Mouse (Mus musculus) G1E (cell line): ENCODE measurements around the gene Mrps12. TPM values are rescaled to one million over a fixed set of nuclear protein-coding genes. Genes with fewer than 3 reads are reported as not detected.
A peak's percentile ranks its signal among the peaks of the same experiment; 100 is the strongest.

Source experiments
- ATAC-seq: 2 replicates; pipeline ENCODE4 v1.8.0; 2016; ENCODE audit warnings: mild to moderate bottlenecking; ENCODE audit not compliant: insufficient number of reproducible peaks, poor library complexity, low FRiP score, severe bottlenecking; ENCODE audit errors: extremely low read depth
- DNase-seq: peaks from one replicate; pipeline ENCODE4 v3.0.0; 2012; ENCODE audit warnings: low spot score
- H3K27me3 ChIP-seq: 2 replicates; pipeline ENCODE4 v1.6.1; 2012; ENCODE audit warnings: mild to moderate bottlenecking, low read length, inconsistent platforms; ENCODE audit not compliant: insufficient read depth
- H3K36me3 ChIP-seq: replicated peaks from 2 replicates; pipeline ENCODE3; 2012; ENCODE audit warnings: mild to moderate bottlenecking, inconsistent platforms
- H3K4me1 ChIP-seq: 2 replicates; pipeline ENCODE4 v1.6.1; 2012; ENCODE audit warnings: low read depth, low read length, inconsistent platforms, mixed read lengths; ENCODE audit not compliant: insufficient read depth
- H3K4me3 ChIP-seq: 2 replicates; pipeline ENCODE4 v1.5.1; 2012; ENCODE audit warnings: low read depth, mild to moderate bottlenecking, inconsistent platforms, low read length, moderate library complexity, mixed read lengths
- H3K9me3 ChIP-seq: replicated peaks from 2 replicates; pipeline ENCODE4 v1.6.1; 2012; ENCODE audit warnings: inconsistent platforms
- CTCF ChIP-seq: IDR thresholded peaks from 2 replicates; pipeline ENCODE4 v1.5.1; 2012; ENCODE audit warnings: low read depth, low read length, inconsistent platforms, mixed read lengths
- GATA1 ChIP-seq: IDR thresholded peaks from 2 replicates; pipeline ENCODE4 v1.6.1; 2012; ENCODE audit warnings: borderline replicate concordance, low read length, inconsistent platforms, mixed read lengths
- GATA2 ChIP-seq: IDR thresholded peaks from 2 replicates; pipeline ENCODE4 v1.6.1; 2012; ENCODE audit warnings: low read depth, low read length, inconsistent platforms, borderline replicate concordance
- POLR2AphosphoS5 ChIP-seq: IDR thresholded peaks from 2 replicates; pipeline ENCODE4 v1.6.1; 2012; ENCODE audit warnings: low read depth, low read length, inconsistent platforms; ENCODE audit not compliant: insufficient replicate concordance
- TAL1 ChIP-seq: conservative IDR thresholded peaks from 2 replicates; pipeline ENCODE4 v1.6.1; 2012; ENCODE audit warnings: low read depth, low read length, inconsistent platforms, mixed read lengths
- polyA plus RNA-seq: library from polyadenylated mRNA; stranded (reverse); fragments of >175 nt; gene quantifications from 2 replicates; pipeline ENCODE4 v1.2.3, GENCODE M21; 2012
- total RNA-seq, 2 experiments: library from RNA; stranded (forward) in 1 of 2; stranded (reverse) in 1 of 2; fragments of 200-1000 nt in 1 of 2; fragments of >200 nt in 1 of 2; fragmentation: Nextera tagmentation in 1 of 2; gene quantifications; 2 replicates each; pipeline ENCODE4 v1.2.3; 2014 to 2017

The Mrps12 gene
- total and polyA plus RNA-seq, 3 experiments, result 12.3 to 217 (median 24.8) TPM

GRCm38 (mm10) chr7:28773163-28773562, 31.5 kb upstream of the Mrps12 start:
- DNase-seq, result no peak
- H3K9me3 ChIP-seq, result no peaks in the 10 kb centered on the region
- TF ChIP-seq TAL1 (no peak), POLR2AphosphoS5 (no peak), GATA1 (no peak), GATA2 (no peak), CTCF (no peak)
- no peaks in the 10 kb centered on the region; the same call in 1 of the 2 replicates for H3K27me3 ChIP-seq
- no peak for ATAC-seq
- H3K4me1 ChIP-seq, result peaks cover 17% of the 10 kb centered on the region
- H3K36me3 ChIP-seq, result peaks cover 60% of the 10 kb centered on the region
- no peak overlapping the region for H3K4me3 ChIP-seq

GRCm38 (mm10) chr7:28771867-28772266, 30.2 kb upstream of the Mrps12 start:
- peaks cover 55% of the 10 kb centered on the region for H3K36me3 ChIP-seq
- no peak overlapping the region for H3K4me3 ChIP-seq
- H3K27me3 ChIP-seq, result no peaks in the 10 kb centered on the region; the same call in 1 of the 2 replicates
- ATAC-seq (no peak), DNase-seq (no peak)
- H3K4me1 ChIP-seq, result peaks cover 30% of the 10 kb centered on the region
- H3K9me3 ChIP-seq, result no peaks in the 10 kb centered on the region
- TF ChIP-seq POLR2AphosphoS5, result no peak
- no peak for TF ChIP-seq CTCF
- no peak for TF ChIP-seq TAL1
- TF ChIP-seq GATA1, result no peak
- TF ChIP-seq GATA2, result no peak

GRCm38 (mm10) chr7:28770309-28770708, 28.7 kb upstream of the Mrps12 start:
- DNase-seq (no peak), ATAC-seq (no peak)
- Histone ChIP-seq H3K4me1 (peaks cover 35% of the 10 kb centered on the region), H3K36me3 (peaks cover 42% of the 10 kb centered on the region), H3K9me3 (no peaks in the 10 kb centered on the region), H3K4me3 (no peak overlapping the region), H3K27me3 (no peaks in the 10 kb centered on the region)
- TF ChIP-seq GATA2, result no peak
- no peak for TF ChIP-seq CTCF
- TF ChIP-seq TAL1, result no peak
- TF ChIP-seq GATA1, result no peak

- H3K27me3 ChIP-seq, result no peaks in the 10 kb centered on the region
- TF ChIP-seq TAL1, result no peak
- no peak for TF ChIP-seq CTCF
- TF ChIP-seq POLR2AphosphoS5, result no peak
- TF ChIP-seq GATA1, result no peak
- TF ChIP-seq GATA2, result no peak
- H3K4me1 ChIP-seq, result peaks cover 43% of the 10 kb centered on the region
- peaks cover 41% of the 10 kb centered on the region for H3K36me3 ChIP-seq
- ATAC-seq (no peak), DNase-seq (no peak)
- no peak overlapping the region for H3K4me3 ChIP-seq
- H3K9me3 ChIP-seq, result no peaks in the 10 kb centered on the region
Measured at GRCm38 (mm10) chr7:28769414-28769958, 27.9 kb upstream of the Mrps12 start.

- no peaks in the 10 kb centered on the region for H3K9me3 ChIP-seq
- H3K4me3 ChIP-seq, result peak within 1 kb of the TSS; percentile 89
- no peaks in the 10 kb centered on the region for H3K27me3 ChIP-seq
- H3K36me3 ChIP-seq, result peaks cover 33% of the 10 kb centered on the region
- no peak for ATAC-seq
- H3K4me1 ChIP-seq, result peaks cover 44% of the 10 kb centered on the region
- no peak for DNase-seq
- TF ChIP-seq TAL1 (no peak), GATA2 (no peak), POLR2AphosphoS5 (no peak), CTCF (no peak), GATA1 (no peak)
Measured at GRCm38 (mm10) chr7:28767462-28767965, 25.9 kb upstream of the Mrps12 start, which contains the start of gene Nfkbib. TSS of gene Nfkbib (minus strand) at chr7:28767512.

- Histone ChIP-seq H3K4me3 (peak overlapping the region; percentile 89), H3K27me3 (no peaks in the 10 kb centered on the region), H3K36me3 (peaks cover 34% of the 10 kb centered on the region), H3K4me1 (peaks cover 44% of the 10 kb centered on the region), H3K9me3 (no peaks in the 10 kb centered on the region)
- ATAC-seq (no peak), DNase-seq (no peak)
- TF ChIP-seq POLR2AphosphoS5 (no peak), TAL1 (no peak), GATA2 (no peak), CTCF (no peak), GATA1 (no peak)
Measured at GRCm38 (mm10) chr7:28766910-28767309, 25.3 kb upstream of the Mrps12 start.
